Mouse (Mus musculus): Measurements from ENCODE around the gene 5330417C22Rik.
"Not testable (repeated sequence)": the region's sequence is repeated elsewhere in the genome, so short reads cannot be mapped to it uniquely, and the experiment has no call there.

The 5330417C22Rik gene

DNA sequence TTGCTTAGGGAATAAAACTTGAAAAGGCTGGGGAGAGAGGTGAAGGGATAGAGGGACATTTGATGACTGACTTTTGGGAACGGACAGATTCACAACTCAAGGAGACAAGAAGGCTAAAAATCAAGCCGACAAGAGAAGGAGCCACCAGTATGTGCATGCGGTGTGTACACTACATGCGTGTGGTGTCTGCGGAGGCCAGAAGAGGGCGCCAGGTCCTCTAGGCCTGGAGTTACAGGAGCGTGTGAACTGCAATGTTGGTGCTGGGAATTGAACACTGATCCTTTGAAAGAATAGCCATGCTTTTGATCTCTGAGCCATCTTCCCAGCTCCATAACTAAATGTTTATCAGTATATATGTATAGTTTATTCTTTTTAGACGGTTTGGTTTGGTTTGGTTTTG, 7.8 kb downstream of the 5330417C22Rik start:
- no peak for DNase-seq (ENCODE audit: low spot score)

DNA sequence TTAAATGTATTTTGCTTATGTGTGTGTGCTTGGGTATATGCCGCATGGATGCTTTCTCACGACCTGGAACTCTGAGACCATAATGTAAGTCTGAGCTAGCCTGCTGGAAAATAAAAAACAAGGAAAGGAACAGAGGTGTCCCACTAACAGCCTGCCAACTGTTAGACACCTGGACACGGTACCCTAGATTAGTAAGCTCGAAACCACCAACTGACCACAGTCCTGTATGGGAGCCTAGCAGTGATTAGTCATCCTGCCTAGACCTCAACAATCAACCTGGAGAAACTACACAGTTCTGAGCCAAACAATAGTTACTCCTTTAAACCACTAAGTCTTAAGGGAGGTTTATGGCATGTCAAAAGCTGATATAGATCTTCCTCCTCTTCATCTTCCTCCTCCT, 12.9 kb downstream of the 5330417C22Rik start:
- no peak for DNase-seq (ENCODE audit: low spot score)

DNA sequence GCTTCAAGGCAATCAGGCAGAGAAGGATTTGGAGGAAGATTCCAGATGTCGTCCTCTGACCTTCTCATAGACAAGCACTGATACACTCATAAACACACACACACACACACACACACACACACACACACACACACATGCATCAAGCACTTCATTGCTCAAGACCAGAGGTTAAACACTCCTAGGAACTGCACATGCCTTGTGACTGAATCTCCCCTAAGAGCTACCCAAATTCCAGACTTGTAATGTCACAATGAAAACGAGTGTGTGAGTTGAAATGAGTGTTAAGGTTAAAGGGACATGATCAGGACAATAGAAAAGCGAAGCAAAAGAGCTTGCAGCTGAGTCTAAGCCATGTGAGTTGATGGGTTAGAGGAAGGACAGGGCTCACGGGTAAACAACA, 18.1 kb downstream of the 5330417C22Rik start:
- no peak for DNase-seq (ENCODE audit: low spot score)

DNA sequence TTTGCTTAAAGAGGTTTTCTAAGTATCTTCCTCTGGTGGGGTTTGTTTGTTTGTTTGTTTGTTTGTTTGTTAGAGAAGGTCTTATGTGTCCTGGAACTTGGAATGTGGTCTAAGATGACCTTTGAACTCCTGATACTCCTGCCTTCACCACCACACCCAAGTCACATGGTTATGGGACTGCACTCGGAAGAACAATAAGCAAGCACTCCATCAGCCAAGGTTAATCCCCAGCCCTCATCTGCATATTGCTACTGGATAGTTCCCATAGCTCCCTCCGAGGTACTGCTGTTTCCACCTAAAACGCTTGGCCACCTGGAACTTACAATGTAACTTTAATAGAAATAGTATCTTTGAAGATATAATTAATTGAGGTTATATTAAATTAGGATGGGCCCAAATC, 22.9 kb downstream of the 5330417C22Rik start:
- DNase-seq (ENCODE audit: low spot score) = no peak

DNA sequence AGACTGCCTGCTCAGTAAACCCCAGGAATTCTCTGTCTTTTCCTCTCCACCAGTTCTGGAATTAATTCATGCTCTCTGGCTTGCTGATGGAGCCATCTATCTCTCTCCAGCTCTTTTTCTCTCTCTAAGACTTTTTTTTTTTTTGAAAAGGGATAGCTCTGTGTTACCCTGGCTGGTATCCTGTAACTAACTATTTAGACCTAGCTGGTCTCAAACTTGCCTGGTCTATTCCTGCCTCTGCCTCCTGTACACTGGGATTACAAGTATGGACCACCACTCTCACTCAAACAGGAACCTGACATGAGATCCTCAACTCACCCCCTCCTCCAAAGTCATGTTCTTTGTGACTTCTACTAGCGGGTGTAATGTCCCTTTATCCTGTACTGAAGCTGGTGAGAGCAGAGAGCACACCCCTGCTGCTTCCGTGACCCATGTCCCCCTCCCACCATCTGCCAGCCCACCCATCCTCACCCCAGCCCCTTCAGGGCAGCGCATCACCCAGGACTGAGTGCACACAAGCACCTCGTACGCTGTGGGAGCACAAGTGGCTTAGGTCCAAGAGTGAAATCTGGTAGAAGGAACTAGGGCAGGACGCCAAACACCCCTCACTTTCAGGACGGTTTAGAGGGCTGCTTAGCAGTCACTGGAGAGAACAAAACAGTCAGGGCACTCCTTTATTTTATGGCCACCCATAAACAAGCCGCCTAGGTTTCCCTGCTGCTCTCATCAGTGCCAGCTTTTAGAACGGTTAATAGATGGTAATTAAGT, 25.4 kb downstream of the 5330417C22Rik start:
- DNase-seq (ENCODE audit: low spot score) = no peak

DNA sequence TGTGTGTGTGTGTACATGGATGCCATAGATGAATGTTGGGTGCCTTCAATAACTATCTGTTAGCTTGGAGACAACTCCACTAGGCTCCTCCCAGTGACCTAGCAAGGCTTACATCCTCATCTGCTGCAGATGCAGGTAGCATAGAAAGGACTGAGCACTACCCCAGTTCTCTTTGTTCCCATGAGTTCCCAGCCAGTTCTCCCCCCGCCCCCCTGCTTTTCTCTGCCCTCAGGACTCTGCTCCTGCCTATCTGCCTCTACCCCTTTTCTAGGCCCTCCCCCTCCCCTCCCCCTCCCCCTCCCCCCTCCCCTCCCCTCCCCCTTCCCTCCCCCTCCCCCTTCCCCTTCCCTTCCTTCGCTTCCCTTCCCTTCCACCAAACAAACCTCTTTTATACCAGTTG, 26.2 kb downstream of the 5330417C22Rik start:
- no peak for DNase-seq (ENCODE audit: low spot score)

DNA sequence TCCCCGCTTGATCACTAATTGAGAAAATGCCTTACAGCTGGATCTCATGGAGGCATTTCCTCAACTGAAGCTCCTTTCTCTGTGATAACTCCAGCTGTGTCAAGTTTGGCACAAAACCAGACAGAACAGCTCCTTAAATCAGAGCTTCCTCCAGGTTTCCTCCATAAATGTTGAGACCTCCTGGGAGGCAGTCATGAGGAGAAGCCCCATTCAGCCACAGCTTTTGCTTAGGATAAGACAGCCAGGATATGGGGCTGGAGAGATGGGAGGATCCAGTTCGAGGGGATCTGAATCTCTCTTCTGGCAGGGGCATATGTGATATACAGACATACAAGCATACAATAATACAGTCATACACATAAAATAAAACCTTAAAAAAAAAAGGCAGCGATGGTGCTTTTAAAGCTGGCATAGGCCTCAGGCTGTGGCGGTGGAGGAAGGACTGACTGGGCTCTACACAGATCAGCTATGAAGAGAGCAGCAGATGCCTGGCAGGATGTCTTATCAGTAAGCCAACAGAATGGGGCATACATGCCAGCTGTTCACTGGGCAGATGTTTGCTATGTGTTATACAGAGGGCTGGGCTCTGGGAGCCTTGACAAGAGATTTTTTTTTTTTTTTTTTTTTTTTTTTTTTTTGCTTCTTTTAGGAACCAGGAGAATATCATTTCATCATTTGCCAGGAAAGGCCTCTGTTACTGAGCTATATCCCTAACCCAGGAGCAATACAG, 27.4 kb downstream of the 5330417C22Rik start:
- DNase-seq (ENCODE audit: low spot score) = no peak

DNA sequence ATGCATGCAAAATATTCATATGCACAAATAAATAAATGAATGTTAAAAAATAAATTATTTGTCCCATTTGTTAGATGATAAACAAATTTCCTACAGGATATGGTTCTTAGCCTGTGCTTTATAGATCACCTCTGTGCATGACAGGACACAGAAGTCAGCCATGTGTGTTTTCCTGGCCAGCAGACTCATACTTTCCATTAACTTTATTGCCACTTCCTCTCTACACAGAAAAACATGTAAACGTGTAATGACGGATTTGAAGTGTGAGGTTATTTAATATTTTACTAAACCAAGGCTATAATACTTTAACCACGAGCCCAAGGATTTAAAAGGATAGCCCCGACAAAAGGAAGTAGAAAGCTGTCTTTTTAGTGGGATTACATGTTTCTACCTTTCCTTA, 32.4 kb downstream of the 5330417C22Rik start:
- DNase-seq (ENCODE audit: low spot score) = no peak

DNA sequence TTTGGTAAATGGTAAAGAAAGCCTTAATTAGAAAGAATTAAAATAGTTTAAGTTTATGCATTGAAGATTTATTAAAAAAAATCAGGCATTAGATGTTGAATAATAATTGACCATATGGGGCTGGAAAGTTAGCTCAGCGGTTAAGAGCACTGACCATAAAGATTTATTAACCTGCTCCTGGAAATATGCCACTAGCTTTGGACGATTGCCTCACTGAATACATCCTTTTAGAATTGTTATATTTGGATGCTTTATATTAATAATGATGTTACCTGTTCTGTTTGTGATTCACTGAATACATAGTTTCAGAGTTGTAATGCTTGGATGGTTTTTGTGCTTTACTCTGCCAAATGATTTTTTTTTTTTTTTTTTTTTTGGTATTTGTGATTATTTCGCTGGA, 34.9 kb downstream of the 5330417C22Rik start:
- not testable (repeated sequence) for DNase-seq (ENCODE audit: low spot score)

DNA sequence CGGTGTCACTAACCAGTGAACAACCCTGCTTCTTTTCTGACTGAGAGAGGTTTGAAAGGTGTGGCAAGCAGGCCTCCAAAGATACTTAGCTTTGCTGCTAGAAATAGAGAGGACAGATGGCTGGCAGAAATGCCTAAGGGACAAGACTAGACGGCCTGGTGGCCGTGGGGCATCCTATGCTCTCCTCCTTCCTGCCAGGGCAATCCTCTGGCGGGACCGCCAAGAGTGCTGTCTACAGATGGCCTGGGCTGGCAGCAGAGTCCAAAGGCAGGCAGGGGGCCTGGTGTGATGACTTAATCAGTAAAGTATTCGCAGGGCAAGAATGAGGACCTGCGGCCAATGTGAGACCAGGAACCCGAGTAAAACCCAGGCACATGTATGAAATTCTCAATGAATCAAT, 36.5 kb downstream of the 5330417C22Rik start:
- no peak for DNase-seq (ENCODE audit: low spot score)

DNA sequence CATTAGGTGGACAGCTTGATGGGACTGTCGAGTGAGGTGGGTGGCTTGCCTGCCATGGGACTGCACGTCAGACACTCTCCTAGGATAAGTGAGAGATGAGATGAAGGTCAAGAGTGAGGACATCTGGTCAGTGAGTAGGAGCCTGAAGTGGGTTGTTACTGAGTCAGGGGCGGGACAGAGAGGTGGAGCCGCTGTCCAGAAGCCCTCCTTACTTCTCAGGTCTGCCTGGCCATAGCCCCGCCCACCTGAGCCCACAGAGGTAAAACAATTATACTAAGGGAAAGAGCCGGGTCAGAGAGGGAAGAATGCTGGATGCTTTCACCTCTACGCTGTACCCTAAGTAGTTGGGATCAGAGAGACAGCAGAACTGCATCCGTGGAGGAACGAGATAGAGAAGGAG, 38.7 kb downstream of the 5330417C22Rik start:
- no peak for DNase-seq (ENCODE audit: low spot score)

DNA sequence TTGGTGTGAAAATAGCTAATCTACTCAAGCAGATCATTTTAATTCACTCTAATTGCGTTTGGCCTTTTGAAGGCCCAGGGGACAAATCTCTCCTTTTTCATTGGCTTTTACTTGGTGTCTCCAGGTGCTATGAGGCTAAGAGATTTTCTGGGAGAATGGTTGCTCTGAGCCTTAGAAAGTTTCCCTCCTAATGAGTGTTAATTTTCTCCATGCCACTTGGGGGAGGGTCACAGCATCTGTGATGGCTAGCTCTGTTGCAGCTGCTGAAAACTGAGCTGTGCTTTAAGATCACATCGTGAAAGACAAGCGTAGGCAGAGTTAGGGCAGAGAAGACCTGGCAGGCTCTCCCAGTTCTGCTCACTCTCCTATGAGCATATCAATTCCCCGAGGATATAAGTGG, 40.9 kb downstream of the 5330417C22Rik start:
- no peak for DNase-seq (ENCODE audit: low spot score)

DNA sequence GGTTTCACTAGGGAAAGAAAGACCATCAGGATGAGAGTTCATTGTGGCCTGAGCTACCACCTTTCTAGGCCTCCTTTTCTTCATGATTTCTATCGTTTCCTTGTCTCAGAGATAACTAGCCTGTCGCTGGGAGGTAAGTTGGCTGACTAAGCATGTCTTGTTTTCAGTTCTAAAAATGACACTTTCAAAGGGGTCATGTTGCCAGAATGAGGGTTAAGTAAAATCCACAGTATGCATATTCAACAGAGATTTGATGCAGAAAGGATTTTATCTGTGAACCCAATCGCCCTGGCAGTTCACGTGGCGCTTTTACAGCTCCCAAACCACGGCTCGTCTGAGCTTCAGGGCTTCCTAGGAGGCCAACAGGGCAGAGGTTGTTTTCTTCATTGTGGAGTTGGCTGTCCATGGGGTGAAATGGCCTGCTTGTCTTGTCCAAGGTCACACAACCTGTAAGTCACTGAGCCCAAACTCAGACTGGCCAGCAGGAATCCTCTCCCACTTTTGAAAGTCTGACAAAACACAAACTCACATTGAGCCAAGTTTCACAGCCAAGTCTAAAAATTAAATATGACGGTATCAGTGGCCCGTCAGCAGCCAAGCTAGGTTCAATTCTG, 41.4 kb downstream of the 5330417C22Rik start:
- no peak for DNase-seq (ENCODE audit: low spot score)

DNA sequence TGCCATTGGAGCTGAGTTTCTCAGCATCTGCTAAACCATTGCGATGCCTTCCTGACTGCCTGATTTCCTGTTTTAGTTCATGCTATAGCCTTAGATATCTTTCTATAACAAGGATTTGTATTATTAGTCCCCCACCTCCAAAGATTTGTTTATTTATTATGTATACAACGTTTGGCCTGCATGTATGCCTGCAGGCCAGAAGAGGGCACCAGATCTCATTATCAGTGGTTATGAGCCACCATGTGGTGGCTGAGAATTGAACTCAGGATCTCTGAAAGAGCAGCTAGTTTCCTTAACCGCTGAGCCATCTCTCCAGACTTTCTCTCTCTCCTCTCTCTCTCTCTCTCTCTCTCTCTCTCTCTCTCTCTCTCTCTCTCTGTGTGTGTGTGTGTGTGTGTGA, 46.4 kb downstream of the 5330417C22Rik start:
- DNase-seq (ENCODE audit: low spot score) = no peak

DNA sequence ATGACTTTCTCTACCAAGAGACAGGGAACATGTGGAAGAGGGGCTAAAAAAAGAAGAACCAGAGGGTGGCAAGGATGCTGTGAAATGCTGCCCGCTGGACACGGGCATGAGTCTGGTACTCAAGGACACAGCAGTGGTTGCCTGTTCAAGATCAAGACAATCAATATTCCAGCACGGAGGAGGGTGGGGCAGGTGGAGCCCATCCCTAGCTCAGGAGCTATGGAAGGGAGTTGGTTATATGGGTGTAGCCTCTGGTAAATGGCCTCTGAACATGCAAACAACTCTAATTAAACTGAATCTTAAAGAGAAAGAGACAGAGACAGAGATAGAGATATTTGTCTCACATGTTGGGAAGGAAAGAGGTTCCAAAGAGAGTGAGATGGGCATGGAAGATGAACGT, 51.6 kb downstream of the 5330417C22Rik start:
- DNase-seq (ENCODE audit: low spot score) = no peak

DNA sequence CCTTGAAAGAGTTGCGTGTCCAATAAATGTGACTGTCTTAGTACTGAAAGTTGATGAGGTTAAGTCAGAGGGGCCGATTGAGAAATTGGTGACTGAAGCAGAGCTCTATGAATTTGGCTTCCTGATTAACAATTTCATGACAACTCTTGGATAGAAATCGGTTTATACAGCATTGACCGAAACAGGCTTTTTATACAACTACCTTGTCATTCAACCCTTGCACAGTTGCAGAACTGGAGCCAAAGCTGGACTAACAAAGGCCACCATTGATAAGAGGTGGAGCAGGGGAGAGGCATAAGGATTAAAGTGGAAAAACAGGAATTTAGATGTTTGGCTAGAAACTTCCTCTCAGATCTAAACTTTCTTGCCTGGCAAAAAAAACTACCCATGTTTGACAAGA, 57.5 kb downstream of the 5330417C22Rik start:
- no peak for DNase-seq (ENCODE audit: low spot score)

DNA sequence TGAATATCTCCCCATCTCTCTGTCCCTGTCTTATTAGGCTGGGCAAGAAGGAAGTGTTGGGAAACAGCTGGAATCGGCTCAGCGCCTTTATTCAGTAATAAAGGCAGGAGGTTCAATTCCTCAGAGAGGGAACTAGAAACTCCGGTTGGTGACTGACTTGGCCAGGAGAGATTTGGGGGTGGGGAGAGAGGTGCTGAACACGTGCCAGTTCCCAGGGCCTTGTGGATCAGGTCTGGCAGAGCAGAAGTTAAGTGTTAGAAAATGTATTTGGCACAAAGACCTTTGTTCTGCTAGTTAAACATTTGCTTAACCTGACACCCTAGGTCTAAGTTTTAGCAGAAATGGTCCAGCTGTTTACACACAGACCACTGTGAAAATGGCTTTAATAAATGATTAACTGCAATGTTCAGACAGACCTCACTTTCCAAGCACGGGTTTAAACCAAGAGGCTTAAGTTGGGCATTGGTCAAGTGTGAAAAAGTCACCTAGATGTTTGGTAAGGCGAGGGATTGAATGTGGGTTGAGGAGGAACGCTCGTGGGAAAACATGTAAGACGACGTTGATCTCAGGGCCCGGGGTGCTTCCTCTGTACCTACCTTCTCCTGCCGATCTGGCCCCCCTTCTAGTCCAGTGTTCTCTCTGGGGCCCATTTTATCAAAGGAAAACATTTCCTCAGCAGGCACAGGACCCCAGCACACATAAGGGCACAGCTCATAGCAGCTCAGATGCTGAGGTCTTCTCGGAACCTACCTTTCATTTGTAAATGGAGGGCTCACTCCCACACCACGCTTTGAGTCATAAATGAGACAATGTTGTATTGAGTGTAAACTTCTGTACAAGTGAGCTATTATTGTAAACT, 59.3 kb downstream of the 5330417C22Rik start:
- no peak for DNase-seq (ENCODE audit: low spot score)

DNA sequence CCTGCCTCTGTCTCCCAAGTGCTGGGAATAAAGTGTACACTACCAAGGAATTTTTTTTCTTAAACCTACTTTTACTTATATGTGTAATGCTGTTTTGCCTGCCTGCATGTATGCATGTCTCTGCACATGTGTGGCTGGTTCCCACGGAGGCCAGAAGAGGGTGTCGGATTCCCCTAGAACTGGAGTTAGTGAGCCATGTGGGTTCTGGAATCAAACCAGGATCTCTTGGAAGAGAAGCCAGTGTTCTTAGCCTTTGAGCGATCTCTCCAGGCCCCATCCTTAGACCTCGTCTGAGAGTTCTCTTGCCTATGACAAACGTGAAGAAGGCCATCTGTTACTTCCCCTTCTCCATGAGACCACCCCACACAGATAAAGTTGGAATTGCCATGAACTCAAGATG, 60.8 kb downstream of the 5330417C22Rik start:
- no peak for DNase-seq (ENCODE audit: low spot score)

DNA sequence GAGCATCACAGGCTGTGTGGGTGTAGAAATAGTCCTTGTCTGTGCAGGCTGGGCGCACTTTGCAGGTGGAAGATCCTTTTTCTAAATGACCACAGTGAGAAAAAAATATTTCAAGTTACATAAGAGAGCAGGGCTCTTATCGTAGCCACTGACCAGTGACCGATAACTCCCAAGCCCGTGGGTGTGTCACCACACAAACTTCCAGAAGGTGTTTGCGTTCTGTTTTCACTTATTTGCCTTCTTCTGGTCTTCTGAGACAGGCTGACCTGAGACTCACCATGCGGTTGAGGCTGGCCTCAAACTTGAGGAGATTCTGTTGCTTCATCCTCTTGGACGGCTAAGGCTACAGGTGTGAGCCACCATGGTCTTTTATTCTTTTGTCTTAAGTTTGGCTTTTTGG, 61.4 kb downstream of the 5330417C22Rik start:
- no peak for DNase-seq (ENCODE audit: low spot score)

DNA sequence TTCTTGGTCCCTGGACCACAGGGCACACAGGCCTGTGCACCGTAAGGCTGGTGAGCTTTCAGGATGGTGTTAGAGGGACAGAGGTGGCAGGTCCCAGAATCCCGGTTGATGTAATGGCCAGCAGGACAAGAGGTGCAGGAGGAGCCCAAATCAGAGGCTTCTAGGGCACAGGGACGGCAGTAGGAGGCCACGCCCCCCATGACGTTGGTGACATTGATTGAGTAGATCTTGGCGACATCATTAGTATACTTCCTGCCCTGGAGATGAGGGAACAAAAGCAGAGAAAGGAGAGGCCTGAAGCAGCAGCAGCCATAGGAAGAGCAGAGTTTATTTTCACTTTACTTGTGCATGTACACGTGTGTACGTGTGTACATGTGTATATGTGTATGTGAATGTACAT, 68.6 kb downstream of the 5330417C22Rik start:
- no peak for DNase-seq (ENCODE audit: low spot score)

DNA sequence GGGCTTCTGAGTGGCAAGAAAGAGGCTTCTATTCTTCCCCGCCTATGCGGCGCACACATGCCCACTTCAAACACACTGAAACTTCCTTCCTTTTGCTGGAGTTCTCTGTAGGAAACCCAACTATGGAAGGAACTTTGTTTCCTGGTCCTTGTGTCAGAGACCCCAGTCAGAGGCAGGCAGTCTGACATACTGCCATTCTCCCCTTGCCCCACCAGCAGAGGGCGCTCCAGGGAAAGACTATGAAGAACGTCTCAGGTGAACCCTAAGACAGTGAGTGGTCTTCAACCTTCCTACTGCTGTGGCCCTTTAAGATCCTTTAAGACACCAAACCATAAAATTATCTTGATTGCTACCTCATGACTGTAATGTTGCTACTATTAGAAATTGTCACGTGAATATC, 69.9 kb downstream of the 5330417C22Rik start:
- no peak for DNase-seq (ENCODE audit: low spot score)

DNA sequence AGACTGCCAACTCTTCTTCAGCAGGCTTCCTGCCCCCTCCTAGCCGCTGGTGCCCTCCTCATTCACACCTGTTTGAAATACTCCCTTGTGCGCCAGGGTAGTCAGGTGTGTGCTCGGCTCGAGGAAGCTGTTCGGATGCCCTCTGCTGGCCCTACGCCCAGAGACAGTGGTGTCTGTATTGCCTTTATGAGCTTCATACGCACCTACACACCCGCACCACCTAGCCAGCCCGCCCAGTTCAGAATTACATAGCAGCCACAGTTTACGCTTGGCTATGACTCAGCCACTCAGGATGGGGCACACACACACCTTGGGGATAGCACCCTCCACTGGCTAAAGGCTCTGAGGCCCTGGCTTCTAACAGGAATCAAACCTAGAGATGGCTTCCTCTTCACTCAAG, 77.5 kb downstream of the 5330417C22Rik start:
- no peak for DNase-seq (ENCODE audit: low spot score)
